Mouse (Mus musculus) E14TG2a.4 (cell line): ENCODE data around the gene Nos1.

ENCODE experiments used
- CTCF ChIP-seq: conservative IDR thresholded peaks from 2 replicates; pipeline ENCODE4 v1.5.1; 2014; ENCODE audit warnings: low read length
- NANOG ChIP-seq: IDR thresholded peaks from 2 replicates; pipeline ENCODE4 v1.6.1; 2014; ENCODE audit warnings: borderline replicate concordance, low read length, mixed read lengths
- POU5F1 ChIP-seq: IDR thresholded peaks from 2 replicates; pipeline ENCODE4 v1.6.1; 2014; ENCODE audit warnings: low read length, borderline replicate concordance

- TF ChIP-seq CTCF (no peak), POU5F1 (no peak), NANOG (no peak; the same call in 1 of the 2 replicates)
Measured at GRCm38 (mm10) chr5:117749353-117749752, 31.5 kb upstream of the Nos1 start.
